Mouse (Mus musculus) heart, embryonic 14.5 days (tissue): Measurements from ENCODE around the gene 1700057G04Rik. TPM values are rescaled to one million over a fixed set of nuclear protein-coding genes. Genes with fewer than 3 reads are reported as not detected.

Experiments used
- ATAC-seq: fragments of 200-750 bp; cut with Nextera tagmentation; 2 replicates; pipeline ENCODE4 v1.8.0; 2017; ENCODE audit warnings: low read depth, moderate TSS enrichment; ENCODE audit not compliant: insufficient number of reproducible peaks, insufficient read depth, low FRiP score
- H3K27ac ChIP-seq, 2 experiments: fragments of 200-500 bp in 1 of 2; fragments of 300-500 bp in 1 of 2; sonication (generic) in 1 of 2; replicated peaks in 1 of 2; 2 replicates each; pipeline ENCODE4 v1.5.1; 2012 to 2014; ENCODE audit warnings: low read depth in 2 of 2, low read length in 2 of 2, control low read depth in 1 of 2, mild to moderate bottlenecking in 1 of 2, mixed read lengths in 1 of 2; ENCODE audit not compliant: control insufficient read depth in 1 of 2, insufficient read depth in 1 of 2
- H3K27me3 ChIP-seq: fragments of 300-500 bp; sonication (generic); 2 replicates; pipeline ENCODE4 v1.6.1; 2014; ENCODE audit warnings: mild to moderate bottlenecking, low read length, control low read depth; ENCODE audit not compliant: control insufficient read depth, insufficient read depth
- H3K36me3 ChIP-seq: fragments of 300-500 bp; sonication (generic); 2 replicates; pipeline ENCODE4 v1.6.1; 2014; ENCODE audit warnings: mild to moderate bottlenecking, control low read depth, low read length, mixed read lengths; ENCODE audit not compliant: control insufficient read depth, insufficient read depth
- H3K4me1 ChIP-seq, 2 experiments: fragments of 200-500 bp in 1 of 2; fragments of 300-500 bp in 1 of 2; sonication (generic) in 1 of 2; 2 replicates each; pipeline ENCODE4 v1.6.1; 2012 to 2014; ENCODE audit warnings: low read length in 2 of 2, control low read depth in 1 of 2, mixed read lengths in 1 of 2; ENCODE audit not compliant: control insufficient read depth in 2 of 2, insufficient read depth in 2 of 2
- H3K4me2 ChIP-seq: fragments of 300-500 bp; sonication (generic); 2 replicates; pipeline ENCODE4 v1.6.1; 2014; ENCODE audit warnings: mild to moderate bottlenecking, low read length
- H3K4me3 ChIP-seq, 2 experiments: fragments of 200-500 bp in 1 of 2; fragments of 300-500 bp in 1 of 2; sonication (generic) in 1 of 2; 2 replicates each; pipeline ENCODE4 v1.5.1; 2012 to 2014; ENCODE audit warnings: low read length in 2 of 2, mild to moderate bottlenecking in 2 of 2, control low read depth in 1 of 2, low read depth in 1 of 2, moderate library complexity in 1 of 2; ENCODE audit not compliant: control insufficient read depth in 1 of 2, insufficient read depth in 1 of 2
- H3K9ac ChIP-seq: fragments of 300-500 bp; sonication (generic); 2 replicates; pipeline ENCODE4 v1.6.1; 2014; ENCODE audit warnings: mild to moderate bottlenecking, low read length
- H3K9me3 ChIP-seq: fragments of 300-500 bp; sonication (generic); 2 replicates; pipeline ENCODE4 v1.6.1; 2016; ENCODE audit warnings: low read length, control low read depth; ENCODE audit not compliant: control insufficient read depth
- WGBS: fragments of 180-500 bp; shearing (Covaris S2); extraction: QIAGEN DNeasy Blood & Tissue Kit; methylation state at CpG from one replicate; pipeline ENCODE4 v1.1.7; 2014; 5-methylcytosine and 5-hydroxymethylcytosine counted together
- polyA plus RNA-seq: library from polyadenylated mRNA; unstranded; fragments of >200 nt; fragmentation: Nextera tagmentation; extraction: Ambion mirVana; gene quantifications from 2 replicates; pipeline ENCODE4 v1.2.1, GENCODE M21; 2014

The 1700057G04Rik gene
- polyA plus RNA-seq, 1 experiment from 2014 or later: not detected

DNA sequence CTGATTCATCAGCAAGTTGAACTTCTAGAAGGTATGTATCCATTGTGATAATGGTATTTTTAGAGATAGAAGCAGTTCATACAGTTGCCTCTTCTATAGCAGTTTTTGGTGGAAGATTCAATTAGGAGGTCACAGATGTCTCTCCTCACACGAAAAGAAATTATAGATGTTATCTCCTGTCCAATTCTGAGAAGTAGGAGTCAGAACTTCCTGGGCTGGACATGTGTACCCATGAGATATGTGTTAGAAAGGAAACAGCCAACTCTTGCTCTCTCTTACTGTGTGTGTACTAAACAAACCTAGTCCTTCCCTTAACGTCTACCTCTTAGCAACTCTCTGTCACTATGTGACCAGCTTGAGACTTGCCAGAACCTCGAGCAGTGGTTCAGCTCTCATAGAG is 19.5 kb upstream of the 1700057G04Rik start:
- Histone ChIP-seq H3K4me3 (no peak overlapping the region), H3K4me2 (no peak overlapping the region), H3K27me3 (no peaks in the 10 kb centered on the region), H3K4me1 (no peaks in the 10 kb centered on the region), H3K9ac (no peak overlapping the region), H3K36me3 (peaks cover 13% of the 10 kb centered on the region), H3K9me3 (no peaks in the 10 kb centered on the region), H3K27ac (no peak overlapping the region)
- WGBS: 48% methylated on average over 3 of the region's 3 CpGs
- ATAC-seq: no peak

GRCm38 (mm10) chr9:92292169-92292568 is 17.0 kb upstream of the 1700057G04Rik start:
- Histone ChIP-seq H3K9ac (no peak overlapping the region), H3K4me1 (no peaks in the 10 kb centered on the region), H3K9me3 (no peaks in the 10 kb centered on the region), H3K4me3 (no peak overlapping the region), H3K27ac (no peak overlapping the region), H3K27me3 (no peaks in the 10 kb centered on the region), H3K4me2 (no peak overlapping the region), H3K36me3 (peaks cover 13% of the 10 kb centered on the region)
- no peak for ATAC-seq
- 68% methylated on average over 2 of the region's 2 CpGs for WGBS

- Histone ChIP-seq H3K27me3 (no peaks in the 10 kb centered on the region), H3K4me3 (no peak overlapping the region), H3K4me2 (no peak overlapping the region), H3K36me3 (peaks cover 13% of the 10 kb centered on the region), H3K9ac (no peak overlapping the region), H3K9me3 (no peaks in the 10 kb centered on the region), H3K4me1 (no peaks in the 10 kb centered on the region), H3K27ac (no peak overlapping the region)
- 61% methylated on average over 3 of the region's 3 CpGs for WGBS
- no peak for ATAC-seq
Measured at GRCm38 (mm10) chr9:92292922-92293321, 16.3 kb upstream of the 1700057G04Rik start.

- H3K9ac ChIP-seq: no peak overlapping the region
- no peak for ATAC-seq
- peaks cover 2 to 3% of the 10 kb centered on the region in 2 experiments; a peak in 2 of 4 replicates for H3K4me1 ChIP-seq
- H3K36me3 ChIP-seq: peaks cover 13% of the 10 kb centered on the region; the same call in 1 of the 2 replicates
- no peaks in the 10 kb centered on the region for H3K27me3 ChIP-seq
- 77% methylated on average over 2 of the region's 2 CpGs for WGBS
- H3K9me3 ChIP-seq: no peaks in the 10 kb centered on the region
- H3K27ac ChIP-seq: no peak overlapping the region
- no peak overlapping the region for H3K4me2 ChIP-seq
- no peak overlapping the region for H3K4me3 ChIP-seq
Measured at GRCm38 (mm10) chr9:92293560-92294548, 15.3 kb upstream of the 1700057G04Rik start.

DNA sequence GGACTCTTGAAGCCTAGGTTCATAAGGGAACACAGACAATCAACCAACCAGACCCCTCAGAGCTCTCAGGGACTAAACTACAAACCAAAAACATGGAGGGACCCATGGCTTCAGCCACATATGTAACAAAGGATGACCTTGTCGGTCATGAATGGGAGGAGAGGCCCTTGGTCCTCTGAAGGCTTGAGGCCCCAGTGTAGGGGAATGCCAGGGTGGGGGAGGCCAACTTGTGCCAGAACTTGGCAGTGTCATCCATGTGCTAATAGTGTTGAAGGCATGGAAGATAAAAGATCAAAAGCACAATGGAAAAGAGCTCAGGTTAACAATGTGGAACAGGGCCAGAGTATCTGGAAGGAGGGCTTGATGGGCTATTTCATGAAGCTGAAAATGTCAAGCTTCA is 10.9 kb upstream of the 1700057G04Rik start:
- no peaks in the 10 kb centered on the region for H3K9me3 ChIP-seq
- H3K9ac ChIP-seq: no peak overlapping the region
- H3K36me3 ChIP-seq: no peaks in the 10 kb centered on the region
- WGBS: 45% methylated on average over 1 of the region's 1 CpGs
- H3K4me3 ChIP-seq: no peak overlapping the region
- H3K27me3 ChIP-seq: no peaks in the 10 kb centered on the region
- H3K27ac ChIP-seq: no peak overlapping the region
- ATAC-seq: no peak; the same call in 1 of the 2 replicates
- peaks cover 2 to 3% of the 10 kb centered on the region in 2 experiments; a peak in 2 of 4 replicates for H3K4me1 ChIP-seq
- H3K4me2 ChIP-seq: no peak overlapping the region

- H3K27me3 ChIP-seq: no peaks in the 10 kb centered on the region
- H3K4me1 ChIP-seq: peaks cover 2 to 3% of the 10 kb centered on the region in 2 experiments; a peak in 2 of 4 replicates
- no peak overlapping the region for H3K27ac ChIP-seq
- no peak overlapping the region for H3K4me2 ChIP-seq
- H3K9ac ChIP-seq: no peak overlapping the region
- no peak for ATAC-seq
- H3K9me3 ChIP-seq: no peaks in the 10 kb centered on the region
- 49% methylated on average over 3 of the region's 3 CpGs for WGBS
- H3K36me3 ChIP-seq: no peaks in the 10 kb centered on the region
- H3K4me3 ChIP-seq: no peak overlapping the region
Measured at GRCm38 (mm10) chr9:92301213-92301612, 8.0 kb upstream of the 1700057G04Rik start.

GRCm38 (mm10) chr9:92305075-92305474 is 4.1 kb upstream of the 1700057G04Rik start:
- no peak for ATAC-seq
- Histone ChIP-seq H3K4me3 (no peak overlapping the region), H3K9me3 (no peaks in the 10 kb centered on the region), H3K4me2 (no peak overlapping the region), H3K9ac (no peak overlapping the region), H3K27me3 (no peaks in the 10 kb centered on the region), H3K36me3 (no peaks in the 10 kb centered on the region), H3K27ac (no peak overlapping the region), H3K4me1 (no peaks in the 10 kb centered on the region)
- 74% methylated on average over 8 of the region's 8 CpGs for WGBS
